Mouse (Mus musculus) CH12.LX (cell line): ENCODE results near the gene Ppm1l. TPM values are rescaled to one million over a fixed set of nuclear protein-coding genes. Genes with fewer than 3 reads are reported as not detected.

Experiments
- DNase-seq: peaks from one replicate; pipeline ENCODE4 v3.0.0-alpha.2; 2013; ENCODE audit errors: extremely low read depth
- H3K27ac ChIP-seq: 2 replicates; pipeline ENCODE4 v1.5.1; 2012; ENCODE audit warnings: low read depth, mild to moderate bottlenecking, control low read depth, moderate library complexity; ENCODE audit not compliant: insufficient read depth
- H3K27me3 ChIP-seq: replicated peaks from 2 replicates; pipeline ENCODE3; 2012; ENCODE audit warnings: inconsistent platforms
- H3K36me3 ChIP-seq, 2 experiments: replicated peaks in 1 of 2; 2 replicates each; pipeline versions ENCODE3 to v1.6.1; 2012; ENCODE audit warnings: inconsistent platforms in 1 of 2, low read length in 1 of 2, mild to moderate bottlenecking in 1 of 2, mixed read lengths in 1 of 2, moderate library complexity in 1 of 2; ENCODE audit not compliant: control insufficient read depth in 1 of 2, insufficient read depth in 1 of 2
- H3K4me1 ChIP-seq, 2 experiments: 2 replicates each; pipeline ENCODE4 v1.6.1; 2012; ENCODE audit warnings: inconsistent platforms in 1 of 2, moderate library complexity in 1 of 2; ENCODE audit not compliant: insufficient read depth in 2 of 2, control insufficient read depth in 1 of 2
- H3K4me2 ChIP-seq: 2 replicates; pipeline ENCODE4 v1.6.1; 2012; ENCODE audit warnings: low read depth, mild to moderate bottlenecking, control low read depth; ENCODE audit not compliant: poor library complexity, insufficient read depth, severe bottlenecking
- H3K4me3 ChIP-seq, 3 experiments: fragments of 150-350 bp in 1 of 3; sonication (generic) in 1 of 3; replicated peaks in 1 of 3; 2 replicates each; pipeline versions ENCODE3 to v1.5.1; 2011 to 2012; ENCODE audit warnings: low read depth in 2 of 3, low read length in 2 of 3, mild to moderate bottlenecking in 2 of 3, moderate library complexity in 2 of 3, control low read depth in 1 of 3, improper control_type of control experiment in 1 of 3, inconsistent platforms in 1 of 3, mixed read lengths in 1 of 3; ENCODE audit not compliant: poor library complexity in 1 of 3
- H3K79me2 ChIP-seq: replicated peaks from 2 replicates; pipeline ENCODE4 v1.6.1; 2012; ENCODE audit warnings: mild to moderate bottlenecking, moderate library complexity; ENCODE audit not compliant: control insufficient read depth, poor library complexity, insufficient read depth, severe bottlenecking; ENCODE audit errors: extremely low read depth
- H3K9ac ChIP-seq: 2 replicates; pipeline ENCODE4 v1.6.1; 2012; ENCODE audit warnings: low read depth, mild to moderate bottlenecking, control low read depth, moderate library complexity; ENCODE audit not compliant: insufficient read depth
- H3K9me3 ChIP-seq: replicated peaks from 2 replicates; pipeline ENCODE3; 2012; ENCODE audit warnings: low read length, inconsistent platforms, mixed read lengths
- ELF1 ChIP-seq: IDR thresholded peaks from 2 replicates; pipeline ENCODE4 v1.6.1; 2014; ENCODE audit warnings: low read depth, mild to moderate bottlenecking, inconsistent platforms, low read length, improper control_type of control experiment
- ETS1 ChIP-seq: conservative IDR thresholded peaks from 2 replicates; pipeline ENCODE4 v1.6.1; 2012; ENCODE audit warnings: low read depth, mild to moderate bottlenecking, inconsistent platforms, low read length, improper control_type of control experiment, moderate library complexity
- GABPA ChIP-seq: IDR thresholded peaks from 2 replicates; pipeline ENCODE4 v1.6.1; 2012; ENCODE audit warnings: low read depth, low read length, improper control_type of control experiment, inconsistent platforms; ENCODE audit not compliant: insufficient replicate concordance
- HCFC1 ChIP-seq: IDR thresholded peaks from 2 replicates; pipeline ENCODE4 v1.6.1; 2012; ENCODE audit warnings: low read depth, mild to moderate bottlenecking, inconsistent platforms, low read length, improper control_type of control experiment
- MAFK ChIP-seq: IDR thresholded peaks from 2 replicates; pipeline ENCODE4 v1.6.1; 2011; ENCODE audit warnings: low read length, improper control_type of control experiment; ENCODE audit not compliant: insufficient replicate concordance
- MAX ChIP-seq: IDR thresholded peaks from 2 replicates; pipeline ENCODE4 v1.6.1; 2011; ENCODE audit warnings: low read length, improper control_type of control experiment
- MXI1 ChIP-seq: IDR thresholded peaks from 2 replicates; pipeline ENCODE4 v1.6.1; 2011; ENCODE audit warnings: mild to moderate bottlenecking, low read depth, low read length, improper control_type of control experiment
- SMC3 ChIP-seq: IDR thresholded peaks from 2 replicates; pipeline ENCODE4 v1.6.1; 2011; ENCODE audit warnings: low read depth, low read length, improper control_type of control experiment
- TCF12 ChIP-seq: IDR thresholded peaks from 2 replicates; pipeline ENCODE4 v1.6.1; 2014; ENCODE audit warnings: low read depth, mild to moderate bottlenecking, inconsistent platforms, low read length, improper control_type of control experiment
- USF2 ChIP-seq: conservative IDR thresholded peaks from 2 replicates; pipeline ENCODE4 v1.6.1; 2011; ENCODE audit warnings: low read depth, low read length, improper control_type of control experiment
- ZKSCAN1 ChIP-seq: IDR thresholded peaks from 2 replicates; pipeline ENCODE4 v1.6.1; 2012; ENCODE audit warnings: low read depth, inconsistent platforms, low read length, improper control_type of control experiment, borderline replicate concordance
- ZNF384 ChIP-seq: IDR thresholded peaks from 2 replicates; pipeline ENCODE4 v1.6.1; 2012; ENCODE audit warnings: low read depth, low read length, improper control_type of control experiment, inconsistent platforms
- dilution Hi-C: fragments of 300-500 bp; cut with MboI; formaldehyde crosslinking; loops from 2 replicates; pipeline ENCODE4 v1.14.3; 2020; ENCODE audit warnings: low sequenced_read_pairs; ENCODE audit not compliant: extremely low pct_unique_long_range_greater_than_20kb, extremely low pct_ligation_motif_present
- in situ Hi-C: fragments of 300-500 bp; cut with MboI; formaldehyde crosslinking; loops from 3 replicates; pipeline ENCODE4 v1.14.3; 2019; ENCODE audit warnings: low sequenced_read_pairs, low pct_ligation_motif_present, low pct_unique_long_range_greater_than_20kb, mixed read lengths
- polyA plus RNA-seq: library from polyadenylated mRNA; unstranded; fragments of >175 nt; gene quantifications from 2 replicates; pipeline ENCODE4 v1.2.1, GENCODE M21; 2012; ENCODE audit warnings: low read depth; ENCODE audit not compliant: insufficient read length
- total RNA-seq, 2 experiments: library from RNA; depleted of rRNA; stranded (reverse); fragments of 300-350 nt in 1 of 2; fragments of >200 nt in 1 of 2; gene quantifications; 2 replicates each; pipeline ENCODE4 v1.2.3; 2012 to 2014

The Ppm1l gene
- total and polyA plus RNA-seq, 3 experiments = 0.68 to 2.4 (median 1.7) TPM

DNA sequence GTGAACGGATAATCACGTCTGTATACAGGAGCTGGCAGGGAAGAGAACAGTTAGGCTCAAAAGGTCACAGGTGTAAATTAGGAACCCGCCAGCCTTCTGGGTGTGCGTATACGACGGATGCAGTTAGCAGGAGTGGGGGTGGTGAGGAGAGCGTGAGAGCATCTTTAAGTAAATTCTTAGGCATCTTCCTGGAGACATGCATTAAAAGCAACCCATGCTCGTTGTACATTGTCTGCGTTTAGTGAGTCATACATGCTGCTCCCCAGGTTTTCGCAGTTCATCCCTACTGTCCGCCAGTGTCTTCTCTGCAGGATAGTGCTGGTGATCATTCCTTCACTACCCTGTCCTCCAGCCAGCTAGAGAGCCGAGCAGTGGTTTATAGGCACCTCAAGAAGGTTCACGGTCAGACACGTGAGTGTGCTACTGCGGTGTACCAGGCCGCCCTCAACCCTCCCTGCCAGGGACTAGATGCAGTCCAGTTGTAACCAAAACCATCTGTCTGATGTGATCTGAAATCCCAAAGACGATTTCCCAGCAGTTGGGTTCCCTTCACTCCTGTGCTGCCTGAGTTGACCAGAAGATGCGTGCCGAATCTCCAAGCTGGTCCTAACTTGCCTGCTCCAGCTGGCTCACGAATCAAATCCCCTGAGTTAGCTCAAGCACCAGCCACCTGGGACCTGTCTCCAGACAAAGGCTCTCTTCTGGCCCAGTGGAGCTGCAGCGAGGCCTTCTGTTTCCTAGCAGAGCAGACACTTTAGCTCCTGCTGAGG, 203.3 kb downstream of the Ppm1l start:
- Histone ChIP-seq H3K4me2 (no peak overlapping the region), H3K9me3 (peaks cover 5% of the 10 kb centered on the region), H3K9ac (no peak overlapping the region), H3K27ac (no peak overlapping the region), H3K4me3 (no peak overlapping the region), H3K79me2 (no peaks in the 10 kb centered on the region), H3K4me1 (peaks cover 4 to 8% of the 10 kb centered on the region in 2 experiments; a peak in 2 of 4 replicates), H3K27me3 (no peaks in the 10 kb centered on the region), H3K36me3 (no peaks in the 10 kb centered on the region)
- TF ChIP-seq USF2 = no peak
- TF ChIP-seq SMC3 = no peak
- no peak for TF ChIP-seq MAX
- no peak for TF ChIP-seq GABPA
- TF ChIP-seq ZNF384 = no peak
- no peak for TF ChIP-seq ELF1
- in situ Hi-C loops (no loop called here), dilution Hi-C loops (no loop called here)
- no peak for DNase-seq

DNA sequence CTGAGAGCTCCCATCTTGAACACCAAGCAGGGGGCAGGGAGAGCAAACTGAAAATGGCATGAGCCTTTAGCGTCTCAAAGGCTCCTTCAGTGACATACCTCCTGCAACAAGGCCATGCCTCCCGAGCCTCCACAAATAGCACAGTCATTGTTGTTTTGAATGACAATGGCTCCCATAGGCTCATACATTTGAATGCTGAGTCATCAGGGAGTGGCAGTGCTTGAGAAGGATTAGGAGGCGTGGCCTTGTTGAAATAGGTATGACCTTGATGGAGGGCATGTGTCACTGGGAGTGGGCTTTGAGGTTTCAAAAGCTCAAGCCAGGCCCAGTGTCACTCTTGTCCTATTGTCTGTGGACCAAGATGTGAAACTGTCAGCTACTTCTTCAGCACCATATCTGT, 205.6 kb downstream of the Ppm1l start:
- H3K9ac ChIP-seq = no peak overlapping the region
- no peak for DNase-seq
- H3K27me3 ChIP-seq = no peaks in the 10 kb centered on the region
- dilution Hi-C loops (no loop called here), in situ Hi-C loops (no loop called here)
- TF ChIP-seq TCF12 (no peak), HCFC1 (no peak), MAFK (no peak), GABPA (no peak), MXI1 (no peak), ETS1 (no peak), ZKSCAN1 (no peak)
- H3K4me2 ChIP-seq = no peak overlapping the region
- H3K27ac ChIP-seq = no peak overlapping the region
- no peaks in the 10 kb centered on the region for H3K79me2 ChIP-seq
- no peak overlapping the region for H3K4me3 ChIP-seq
- peaks cover 5% of the 10 kb centered on the region for H3K9me3 ChIP-seq
- H3K4me1 ChIP-seq = peaks cover 4 to 14% of the 10 kb centered on the region in 2 experiments; a peak in 2 of 4 replicates
- H3K36me3 ChIP-seq = no peaks in the 10 kb centered on the region
